21 mouse cellular contexts compared by ENCODE assay signal in the genomic region with DNA sequence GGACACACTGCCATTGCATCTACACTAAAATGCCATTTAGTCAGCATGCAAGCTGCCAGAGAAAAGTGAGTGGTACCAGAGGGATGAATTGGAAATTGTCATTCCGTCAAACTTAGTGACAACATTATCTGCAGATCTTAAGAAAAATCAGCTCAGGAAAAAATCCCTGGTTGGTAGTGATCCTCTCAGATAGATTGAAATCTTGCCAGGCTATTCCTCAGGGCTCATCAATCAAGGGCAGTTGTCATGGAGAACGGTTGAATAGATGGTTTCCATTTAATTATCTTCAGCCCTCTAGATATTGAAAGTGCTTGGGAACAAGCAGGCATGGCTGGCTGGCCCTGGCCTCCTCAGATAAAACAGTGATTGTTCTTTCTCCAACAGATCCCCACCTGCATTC.
A peak's percentile ranks its signal among the peaks of the same experiment; 100 is the strongest.
DNase-seq lines count a peak whose midpoint lies in the region; ATAC-seq and TF ChIP-seq lines count a peak whose summit lies in the region.
"Had no signal": no experiment of that assay in that cellular context is flagged by ENCODE, and none has a peak within 500 bp of the region (broad histone marks: within the 10 kb centered on the region; RNA-seq: fewer than 3 reads in every experiment).

No protein-coding gene starts in this region.

- no peak overlapping the region for H3K9ac ChIP-seq in hindbrain, embryonic 14.5 days
- no peak overlapping the region for H3K9ac ChIP-seq in hindbrain, embryonic 13.5 days
- H3K9ac ChIP-seq in midbrain, embryonic 14.5 days (replicated peaks; ENCODE audit: low read length): no peak overlapping the region
- no peak overlapping the region for H3K9ac ChIP-seq in liver, embryonic 11.5 days (ENCODE audit: low read depth, low read length)
- H3K9ac ChIP-seq: embryonic facial prominence, embryonic 12.5 days; forebrain, embryonic 13.5 days; forebrain, embryonic 15.5 days; forebrain, postnatal 0 days had no signal

- no peak overlapping the region for H3K27ac ChIP-seq in hindbrain, embryonic 14.5 days
- H3K27ac ChIP-seq in hindbrain, embryonic 13.5 days: no peak overlapping the region
- no peak overlapping the region for H3K27ac ChIP-seq in midbrain, embryonic 14.5 days (replicated peaks; ENCODE audit: low read depth, low read length)
- no peak overlapping the region for H3K27ac ChIP-seq in midbrain, embryonic 10.5 days (replicated peaks)
- H3K27ac ChIP-seq in liver, embryonic 11.5 days (ENCODE audit: low read depth, low read length): no peak overlapping the region
- H3K27ac ChIP-seq: embryonic facial prominence, embryonic 10.5 days; embryonic facial prominence, embryonic 12.5 days; forebrain, embryonic 13.5 days; forebrain, embryonic 15.5 days had no signal

- TF ChIP-seq POLR2A in brain, embryonic 14.5 days (IDR thresholded peaks at IDR 0.05; ENCODE audit: borderline replicate concordance, extremely low read depth, insufficient read depth, insufficient read length, poor library complexity, severe bottlenecking): no peak

- 36% methylated on average over 2 of the region's 2 CpGs for WGBS in hindbrain, embryonic 14.5 days
- 32% methylated on average over 2 of the region's 2 CpGs for WGBS in hindbrain, embryonic 13.5 days
- WGBS in midbrain, embryonic 14.5 days: 51% methylated on average over 2 of the region's 2 CpGs
- 77% methylated on average over 2 of the region's 2 CpGs for WGBS in midbrain, embryonic 10.5 days
- WGBS in liver, embryonic 11.5 days: 69% methylated on average over 2 of the region's 2 CpGs

- H3K36me3 ChIP-seq in hindbrain, embryonic 14.5 days (replicated peaks; ENCODE audit: control insufficient read depth, insufficient read depth): no peaks in the 10 kb centered on the region
- no peaks in the 10 kb centered on the region for H3K36me3 ChIP-seq in hindbrain, embryonic 13.5 days
- H3K36me3 ChIP-seq in midbrain, embryonic 14.5 days (ENCODE audit: control insufficient read depth, insufficient read depth, low read length): no peaks in the 10 kb centered on the region
- no peaks in the 10 kb centered on the region for H3K36me3 ChIP-seq in midbrain, embryonic 10.5 days
- H3K36me3 ChIP-seq in liver, embryonic 11.5 days (ENCODE audit: control insufficient read depth, insufficient read depth, low read length): no peaks in the 10 kb centered on the region
- H3K36me3 ChIP-seq: embryonic facial prominence, embryonic 10.5 days; embryonic facial prominence, embryonic 12.5 days; forebrain, embryonic 15.5 days had no signal

- H3K4me1 ChIP-seq in hindbrain, embryonic 14.5 days (replicated peaks; ENCODE audit: control insufficient read depth, insufficient read depth, low read length): no peaks in the 10 kb centered on the region
- H3K4me1 ChIP-seq in hindbrain, embryonic 13.5 days (replicated peaks): peaks cover 6% of the 10 kb centered on the region
- H3K4me1 ChIP-seq in midbrain, embryonic 14.5 days (ENCODE audit: control insufficient read depth, insufficient read depth, low read length): no peaks in the 10 kb centered on the region
- H3K4me1 ChIP-seq in midbrain, embryonic 10.5 days: no peaks in the 10 kb centered on the region
- no peaks in the 10 kb centered on the region for H3K4me1 ChIP-seq in liver, embryonic 11.5 days (replicated peaks; ENCODE audit: control insufficient read depth, insufficient read depth, low read length)
- H3K4me1 ChIP-seq: embryonic facial prominence, embryonic 10.5 days; embryonic facial prominence, embryonic 12.5 days had no signal

- TF ChIP-seq CTCF in brain, embryonic 14.5 days (IDR thresholded peaks at IDR 0.05; ENCODE audit: borderline replicate concordance, extremely low read depth, insufficient read depth, insufficient read length): no peak

- ATAC-seq in hindbrain, embryonic 14.5 days (ENCODE audit: low FRiP score): no peak
- ATAC-seq in hindbrain, embryonic 13.5 days (ENCODE audit: low FRiP score): no peak
- no peak for ATAC-seq in midbrain, embryonic 14.5 days (ENCODE audit: low FRiP score, low TSS enrichment)
- no peak for ATAC-seq in liver, embryonic 11.5 days (replicated peaks; ENCODE audit: low FRiP score)
- ATAC-seq: forebrain, embryonic 13.5 days; forebrain, embryonic 15.5 days; forebrain, postnatal 0 days had no signal

- H3K4me2 ChIP-seq in hindbrain, embryonic 14.5 days (replicated peaks): no peak overlapping the region
- H3K4me2 ChIP-seq in hindbrain, embryonic 13.5 days: no peak overlapping the region
- no peak overlapping the region for H3K4me2 ChIP-seq in midbrain, embryonic 14.5 days (ENCODE audit: low read length)
- no peak overlapping the region for H3K4me2 ChIP-seq in liver, embryonic 11.5 days
- H3K4me2 ChIP-seq: embryonic facial prominence, embryonic 12.5 days; forebrain, embryonic 13.5 days; forebrain, embryonic 15.5 days had no signal

- DNase-seq in hindbrain, embryonic 14.5 days (ENCODE audit: low spot score): peak; percentile 48
- peak; percentile 47 for DNase-seq in midbrain, embryonic 14.5 days
- no peak for DNase-seq in midbrain, embryonic 10.5 days (ENCODE audit: low spot score)
- DNase-seq in brain, adult 2 months (ENCODE audit: low read depth, low spot score): peak; percentile 7
- peak; percentile 56 for DNase-seq in brain, embryonic 14.5 days (ENCODE audit: low read depth)
- no peak for DNase-seq in liver, embryonic 11.5 days (ENCODE audit: low spot score)
- DNase-seq in cerebellum, adult 11-12 months: no peak
- DNase-seq: adrenal gland, adult 2 months; adrenal gland, postnatal 10 days; adrenal gland, postnatal 25 days; cerebellum, adult 11 months; cerebellum, adult 2 months; cerebellum, adult 9-10 months; cerebellum, postnatal 10 days; cerebellum, postnatal 25 days; forebrain, postnatal 0 days had no signal

- H3K9me3 ChIP-seq in hindbrain, embryonic 14.5 days (ENCODE audit: control insufficient read depth, low read length): peaks cover under 1% of the 10 kb centered on the region; the same call in 1 of the 2 replicates
- no peaks in the 10 kb centered on the region for H3K9me3 ChIP-seq in hindbrain, embryonic 13.5 days
- H3K9me3 ChIP-seq in midbrain, embryonic 14.5 days (ENCODE audit: control insufficient read depth, low read length): no peaks in the 10 kb centered on the region
- no peaks in the 10 kb centered on the region for H3K9me3 ChIP-seq in midbrain, embryonic 10.5 days (replicated peaks)
- H3K9me3 ChIP-seq in liver, embryonic 11.5 days (ENCODE audit: control insufficient read depth, low read length): no peaks in the 10 kb centered on the region
- H3K9me3 ChIP-seq: embryonic facial prominence, embryonic 12.5 days; forebrain, embryonic 15.5 days had no signal

- H3K27me3 ChIP-seq in hindbrain, embryonic 14.5 days (ENCODE audit: control insufficient read depth, insufficient read depth, low read length): no peaks in the 10 kb centered on the region
- H3K27me3 ChIP-seq in hindbrain, embryonic 13.5 days: no peaks in the 10 kb centered on the region
- H3K27me3 ChIP-seq in midbrain, embryonic 14.5 days (ENCODE audit: control insufficient read depth, insufficient read depth, low read length): no peaks in the 10 kb centered on the region
- no peaks in the 10 kb centered on the region for H3K27me3 ChIP-seq in midbrain, embryonic 10.5 days (ENCODE audit: low read depth, poor library complexity, severe bottlenecking)
- H3K27me3 ChIP-seq in liver, embryonic 11.5 days (replicated peaks; ENCODE audit: control insufficient read depth, insufficient read depth, low read length): no peaks in the 10 kb centered on the region
- H3K27me3 ChIP-seq: embryonic facial prominence, embryonic 12.5 days; forebrain, embryonic 13.5 days; forebrain, embryonic 15.5 days had no signal

- H3K4me3 ChIP-seq in hindbrain, embryonic 14.5 days (replicated peaks; ENCODE audit: low read length): no peak overlapping the region
- H3K4me3 ChIP-seq in hindbrain, embryonic 13.5 days: no peak overlapping the region
- no peak overlapping the region for H3K4me3 ChIP-seq in midbrain, embryonic 14.5 days (replicated peaks; ENCODE audit: low read depth, low read length)
- H3K4me3 ChIP-seq in midbrain, embryonic 10.5 days: no peak overlapping the region
- H3K4me3 ChIP-seq in liver, embryonic 11.5 days (ENCODE audit: low read depth, low read length): no peak overlapping the region
- H3K4me3 ChIP-seq: embryonic facial prominence, embryonic 10.5 days; embryonic facial prominence, embryonic 12.5 days; forebrain, embryonic 13.5 days; forebrain, embryonic 15.5 days had no signal

Comparison
In these comparisons a context has a peak if more than half of its experiments do, and no peak if none do; other contexts are left out.
1. DNase-seq: peak in hindbrain, embryonic 14.5 days (single experiment), midbrain, embryonic 14.5 days (single experiment), brain, adult 2 months (single experiment) and brain, embryonic 14.5 days (single experiment); none in midbrain, embryonic 10.5 days (single experiment), liver, embryonic 11.5 days (single experiment) and cerebellum, adult 11-12 months (single experiment).